Mouse (Mus musculus): ENCODE data around the gene Rcn1. TPM values are rescaled to one million over a fixed set of nuclear protein-coding genes. Genes with fewer than 3 reads are reported as not detected.

Rcn1 gene
- polyA plus RNA-seq, 1 experiment: 18.3 TPM

- Histone ChIP-seq H3K4me1 (ENCODE audit: control insufficient read depth, insufficient read depth, low read length) (no peaks in the 10 kb centered on the region), H3K4me3 (replicated peaks; ENCODE audit: control insufficient read depth, low read depth, low read length) (no peak overlapping the region), H3K27ac (ENCODE audit: control insufficient read depth, insufficient read depth, low read depth, low read length, poor library complexity) (no peak overlapping the region)
- TF ChIP-seq CTCF (IDR thresholded peaks at IDR 0.05; ENCODE audit: control insufficient read depth, insufficient read depth, low read length): no peak
- TF ChIP-seq POLR2A (IDR thresholded peaks at IDR 0.05; ENCODE audit: borderline replicate concordance, control insufficient read depth, low read depth, low read length): no peak
- 92% methylated on average over 4 of the region's 4 CpGs for WGBS
These were observed 9.4 kb upstream of the Rcn1 start for GRCm38 (mm10) chr2:105408511-105408910.

GRCm38 (mm10) chr2:105402180-105402579, 3.1 kb upstream of the Rcn1 start:
- no peak overlapping the region for H3K27ac ChIP-seq (ENCODE audit: control insufficient read depth, insufficient read depth, low read depth, low read length, poor library complexity)
- no peak overlapping the region for H3K4me3 ChIP-seq (replicated peaks; ENCODE audit: control insufficient read depth, low read depth, low read length)
- TF ChIP-seq CTCF (IDR thresholded peaks at IDR 0.05; ENCODE audit: control insufficient read depth, insufficient read depth, low read length) (no peak), POLR2A (IDR thresholded peaks at IDR 0.05; ENCODE audit: borderline replicate concordance, control insufficient read depth, low read depth, low read length) (no peak)
- H3K4me1 ChIP-seq (ENCODE audit: control insufficient read depth, insufficient read depth, low read length): peaks cover 3% of the 10 kb centered on the region; the same call in 1 of the 2 replicates
- WGBS: 48% methylated on average over 2 of the region's 2 CpGs

- WGBS: 77% methylated on average over 4 of the region's 4 CpGs
- H3K4me1 ChIP-seq (ENCODE audit: control insufficient read depth, insufficient read depth, low read length): peaks cover 3% of the 10 kb centered on the region; the same call in 1 of the 2 replicates
- H3K4me3 ChIP-seq (replicated peaks; ENCODE audit: control insufficient read depth, low read depth, low read length): no peak overlapping the region
- no peak overlapping the region for H3K27ac ChIP-seq (ENCODE audit: control insufficient read depth, insufficient read depth, low read depth, low read length, poor library complexity)
- TF ChIP-seq CTCF (IDR thresholded peaks at IDR 0.05; ENCODE audit: control insufficient read depth, insufficient read depth, low read length) (no peak), POLR2A (IDR thresholded peaks at IDR 0.05; ENCODE audit: borderline replicate concordance, control insufficient read depth, low read depth, low read length) (no peak)
These were observed 1.4 kb upstream of the Rcn1 start for GRCm38 (mm10) chr2:105400558-105400957.

DNA sequence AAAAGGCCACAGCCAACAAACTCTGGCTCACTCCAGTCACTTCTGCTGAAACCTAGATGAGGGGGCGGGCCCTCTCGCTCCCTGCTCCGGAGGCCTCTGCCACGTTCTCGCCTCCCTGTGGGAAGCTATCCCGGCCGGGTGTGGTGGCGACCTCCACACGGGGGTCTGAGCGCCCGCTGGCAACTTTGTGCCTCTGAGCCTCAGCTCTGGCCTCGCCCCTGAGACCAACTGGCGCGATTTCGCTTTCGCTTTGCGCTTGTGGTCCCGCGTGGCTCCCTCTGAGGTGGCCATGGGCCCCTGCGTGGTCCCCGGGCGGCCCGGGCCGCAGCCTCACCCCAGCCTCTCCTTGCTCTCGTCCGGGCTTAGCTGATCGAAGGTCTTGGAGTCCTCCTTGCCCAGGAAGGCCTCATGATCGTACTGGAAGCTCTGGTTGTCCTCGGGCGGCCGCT, 459 bp downstream of the Rcn1 start:
- no peak for TF ChIP-seq CTCF (IDR thresholded peaks at IDR 0.05; ENCODE audit: control insufficient read depth, insufficient read depth, low read length)
- TF ChIP-seq POLR2A (IDR thresholded peaks at IDR 0.05; ENCODE audit: borderline replicate concordance, control insufficient read depth, low read depth, low read length): 0 out of 2 replicates have a peak, but pooled peaks have one; percentile 5
- Histone ChIP-seq H3K4me1 (ENCODE audit: control insufficient read depth, insufficient read depth, low read length) (peaks cover 3% of the 10 kb centered on the region; the same call in 1 of the 2 replicates), H3K4me3 (replicated peaks; ENCODE audit: control insufficient read depth, low read depth, low read length) (peak overlapping the region; percentile 90), H3K27ac (ENCODE audit: control insufficient read depth, insufficient read depth, low read depth, low read length, poor library complexity) (peak overlapping the region; percentile 87)
- 1% methylated on average over 31 of the region's 31 CpGs for WGBS

DNA sequence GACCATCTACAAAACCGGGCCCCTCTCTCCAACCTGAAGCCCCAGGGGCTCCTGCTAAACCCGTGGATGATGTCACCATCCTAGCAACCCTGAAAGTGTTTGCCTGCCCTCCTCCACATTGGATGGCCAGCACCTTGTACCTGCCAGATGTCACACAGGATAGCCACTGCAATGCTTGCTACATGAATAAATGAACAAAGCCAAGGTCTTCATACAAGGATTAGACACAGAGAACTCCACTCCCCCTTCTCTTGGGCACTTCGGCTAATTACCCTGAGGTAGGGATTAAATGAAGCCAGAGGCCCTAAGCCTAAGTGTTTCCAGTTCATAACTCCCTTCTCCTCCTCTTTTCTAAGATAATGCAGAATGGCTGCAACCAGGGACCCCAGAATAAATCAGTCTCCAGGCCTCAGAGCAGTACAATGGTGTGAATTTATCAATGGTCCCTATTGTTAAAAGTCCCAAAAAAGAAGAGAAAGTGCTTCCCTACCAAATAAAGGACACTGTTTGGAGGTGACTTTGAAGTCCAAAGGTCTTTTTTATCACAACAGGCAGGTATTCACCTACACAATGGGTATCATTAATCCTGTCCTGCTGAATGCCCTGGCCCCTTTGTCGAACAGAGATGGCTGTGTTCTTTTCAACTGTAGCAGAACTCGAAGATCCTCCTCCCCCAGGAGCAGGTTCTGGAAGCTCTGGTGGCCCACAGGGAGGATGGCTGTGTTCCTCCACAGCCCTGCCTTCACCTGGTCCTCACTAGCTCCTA, 1.5 kb downstream of the Rcn1 start:
- 43% methylated on average over 5 of the region's 5 CpGs for WGBS
- Histone ChIP-seq H3K4me3 (replicated peaks; ENCODE audit: control insufficient read depth, low read depth, low read length) (peak overlapping the region; percentile 17), H3K4me1 (ENCODE audit: control insufficient read depth, insufficient read depth, low read length) (peaks cover 3% of the 10 kb centered on the region; the same call in 1 of the 2 replicates), H3K27ac (ENCODE audit: control insufficient read depth, insufficient read depth, low read depth, low read length, poor library complexity) (no peak overlapping the region)
- no peak for TF ChIP-seq POLR2A (IDR thresholded peaks at IDR 0.05; ENCODE audit: borderline replicate concordance, control insufficient read depth, low read depth, low read length)
- TF ChIP-seq CTCF (IDR thresholded peaks at IDR 0.05; ENCODE audit: control insufficient read depth, insufficient read depth, low read length): no peak

- Histone ChIP-seq H3K4me1 (ENCODE audit: control insufficient read depth, insufficient read depth, low read length) (peaks cover 2% of the 10 kb centered on the region; the same call in 1 of the 2 replicates), H3K4me3 (replicated peaks; ENCODE audit: control insufficient read depth, low read depth, low read length) (no peak overlapping the region), H3K27ac (ENCODE audit: control insufficient read depth, insufficient read depth, low read depth, low read length, poor library complexity) (no peak overlapping the region)
- WGBS: 76% methylated on average over 9 of the region's 9 CpGs
- TF ChIP-seq POLR2A (IDR thresholded peaks at IDR 0.05; ENCODE audit: borderline replicate concordance, control insufficient read depth, low read depth, low read length) (no peak), CTCF (IDR thresholded peaks at IDR 0.05; ENCODE audit: control insufficient read depth, insufficient read depth, low read length) (no peak)
These were observed 3.1 kb downstream of the Rcn1 start for GRCm38 (mm10) chr2:105396066-105396465.

DNA sequence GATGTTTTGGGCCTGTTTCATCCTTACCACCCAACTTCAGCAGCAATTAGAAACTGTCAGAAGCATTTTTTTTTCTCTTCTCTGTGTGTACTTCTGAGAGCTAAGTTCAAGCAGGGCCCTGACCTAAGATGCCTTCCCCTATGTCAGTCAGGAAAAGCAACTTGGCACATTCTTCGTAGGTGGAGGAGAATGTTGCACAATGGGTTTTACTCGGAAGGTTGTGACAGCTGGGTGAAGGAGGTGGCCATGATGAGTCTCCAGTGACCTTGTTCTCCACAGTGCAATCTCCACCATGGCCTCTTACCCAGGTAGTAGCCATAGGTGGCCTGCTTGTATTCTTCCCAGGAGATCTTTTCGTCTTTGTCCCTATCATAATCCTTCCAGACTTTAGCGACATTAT, 4.7 kb downstream of the Rcn1 start:
- Histone ChIP-seq H3K4me3 (replicated peaks; ENCODE audit: control insufficient read depth, low read depth, low read length) (no peak overlapping the region), H3K4me1 (ENCODE audit: control insufficient read depth, insufficient read depth, low read length) (peaks cover 2% of the 10 kb centered on the region; the same call in 1 of the 2 replicates), H3K27ac (ENCODE audit: control insufficient read depth, insufficient read depth, low read depth, low read length, poor library complexity) (no peak overlapping the region)
- WGBS: 66% methylated on average over 4 of the region's 4 CpGs
- TF ChIP-seq POLR2A (IDR thresholded peaks at IDR 0.05; ENCODE audit: borderline replicate concordance, control insufficient read depth, low read depth, low read length) (no peak), CTCF (IDR thresholded peaks at IDR 0.05; ENCODE audit: control insufficient read depth, insufficient read depth, low read length) (no peak)

DNA sequence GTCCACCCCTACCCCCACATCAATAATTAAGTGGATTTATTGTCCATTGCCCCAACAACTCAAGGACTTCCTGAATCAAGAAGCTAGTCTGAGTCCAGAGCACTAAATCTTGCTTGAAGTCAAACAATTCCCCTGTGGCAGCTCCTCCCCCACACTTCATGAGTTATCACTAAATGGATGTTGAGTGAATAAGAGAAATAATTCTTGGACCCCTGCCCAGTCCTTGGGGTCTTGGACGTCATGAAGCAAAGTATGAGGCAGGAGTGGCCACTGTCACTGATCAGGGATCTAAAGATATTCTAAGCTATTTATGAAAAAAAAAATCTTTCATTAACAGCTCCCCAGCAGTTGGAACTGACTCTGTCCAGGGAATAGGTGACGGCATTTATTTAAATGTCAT, 6.6 kb downstream of the Rcn1 start:
- Histone ChIP-seq H3K4me1 (ENCODE audit: control insufficient read depth, insufficient read depth, low read length) (no peaks in the 10 kb centered on the region; the same call in 1 of the 2 replicates), H3K4me3 (replicated peaks; ENCODE audit: control insufficient read depth, low read depth, low read length) (no peak overlapping the region), H3K27ac (ENCODE audit: control insufficient read depth, insufficient read depth, low read depth, low read length, poor library complexity) (no peak overlapping the region)
- no peak for TF ChIP-seq CTCF (IDR thresholded peaks at IDR 0.05; ENCODE audit: control insufficient read depth, insufficient read depth, low read length)
- no peak for TF ChIP-seq POLR2A (IDR thresholded peaks at IDR 0.05; ENCODE audit: borderline replicate concordance, control insufficient read depth, low read depth, low read length)
- WGBS: 67% methylated on average over 2 of the region's 2 CpGs
